Mouse (Mus musculus): ENCODE data around the gene Cnpy2. TPM values are rescaled to one million over a fixed set of nuclear protein-coding genes. Genes with fewer than 3 reads are reported as not detected.
A peak's percentile ranks its signal among the peaks of the same experiment; 100 is the strongest.
"Not testable (repeated sequence)": the region's sequence is repeated elsewhere in the genome, so short reads cannot be mapped to it uniquely, and the experiment has no call there.

The Cnpy2 gene
- polyA plus RNA-seq, 1 experiment from 2014 or later: 288 TPM

DNA sequence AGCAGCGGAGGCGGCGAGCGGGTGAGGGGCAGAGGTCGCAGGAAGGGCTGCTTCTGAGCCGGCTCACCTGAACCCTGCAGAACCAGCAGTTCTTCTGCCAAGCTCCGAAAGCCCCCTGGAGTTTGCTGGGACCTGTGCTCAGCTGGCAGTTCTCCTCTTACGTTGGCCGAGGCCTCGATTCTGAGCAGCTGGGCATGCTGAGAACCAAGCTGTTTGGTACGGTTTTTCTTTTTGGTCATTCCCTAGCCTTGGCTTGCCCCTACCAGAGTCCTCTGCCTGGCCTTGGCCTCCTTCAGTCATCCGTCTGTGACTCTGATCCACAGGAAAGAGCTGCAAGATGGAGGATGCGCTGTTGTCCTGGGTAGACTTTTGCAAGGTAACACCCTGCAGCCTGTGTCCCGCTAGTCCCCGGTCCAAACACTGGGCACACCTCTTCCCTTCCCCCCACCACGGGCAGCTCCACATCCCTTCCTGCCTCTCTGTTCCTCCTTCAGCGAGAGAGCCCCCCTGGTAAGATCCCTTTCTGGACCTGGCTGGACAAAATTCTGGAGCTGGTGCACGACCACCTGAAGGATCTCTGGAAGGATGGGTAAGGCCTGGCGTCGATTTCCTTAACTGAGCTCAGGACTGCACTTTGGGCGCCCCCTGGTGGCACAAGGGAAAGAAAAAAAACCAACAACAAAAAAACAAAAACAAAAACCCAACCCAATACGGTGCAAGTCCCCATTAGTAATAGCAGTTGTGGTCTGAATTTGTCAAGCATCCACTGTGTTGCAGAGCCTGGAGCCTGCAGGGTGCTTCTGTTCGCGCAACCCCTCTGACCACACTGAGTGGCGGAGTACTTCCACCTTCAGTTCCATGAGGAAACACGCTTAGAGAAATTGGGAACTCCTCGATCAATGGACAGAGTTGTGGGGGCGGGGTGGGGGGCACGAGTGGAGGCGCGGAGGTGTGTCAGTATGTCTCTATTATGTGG lies 38.4 kb upstream of the Cnpy2 start:
- Histone ChIP-seq H3K36me3 (replicated peaks; ENCODE audit: control insufficient read depth, insufficient read depth, low read depth, low read length) (no peaks in the 10 kb centered on the region; the same call in 1 of the 2 replicates), H3K9me3 (replicated peaks; ENCODE audit: control insufficient read depth, low read length) (no peaks in the 10 kb centered on the region), H3K4me1 (ENCODE audit: control insufficient read depth, insufficient read depth, low read length) (no peaks in the 10 kb centered on the region), H3K27me3 (ENCODE audit: control insufficient read depth, insufficient read depth, low read length) (no peaks in the 10 kb centered on the region), H3K27ac (replicated peaks; ENCODE audit: low read depth, low read length) (no peak overlapping the region), H3K4me2 (ENCODE audit: low read depth, low read length) (no peak overlapping the region), H3K9ac (replicated peaks; ENCODE audit: low read length) (no peak overlapping the region), H3K4me3 (ENCODE audit: low read depth, low read length) (no peak overlapping the region)
- WGBS: 59% methylated on average over 31 of the region's 31 CpGs
- ATAC-seq (replicated peaks; ENCODE audit: insufficient number of reproducible peaks, low FRiP score, low TSS enrichment, low read depth) (0 out of 2 replicates have a peak, but pooled peaks have one; percentile 3), DNase-seq (ENCODE audit: low spot score) (peak; percentile 83)

DNA sequence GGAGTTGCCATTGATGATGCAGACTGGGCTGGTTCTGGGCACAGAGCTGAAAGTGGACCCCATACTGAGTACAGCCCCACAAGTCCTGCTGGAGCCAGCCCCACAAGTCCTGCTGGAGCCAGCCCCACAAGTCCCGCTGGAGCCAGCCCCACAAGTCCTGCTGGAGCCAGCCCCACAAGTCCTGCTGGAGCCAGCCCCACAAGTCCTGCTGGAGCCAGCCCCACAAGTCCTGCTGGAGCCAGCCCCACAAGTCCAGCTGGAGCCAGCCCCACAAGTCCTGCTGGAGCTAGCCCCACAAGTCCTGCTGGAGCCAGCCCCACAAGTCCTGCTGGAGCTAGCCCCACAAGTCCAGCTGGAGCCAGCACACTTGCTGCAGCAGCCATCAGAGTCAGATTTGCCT lies 31.7 kb upstream of the Cnpy2 start:
- not testable (repeated sequence) for H3K36me3 ChIP-seq (replicated peaks; ENCODE audit: control insufficient read depth, insufficient read depth, low read depth, low read length); H3K4me3 ChIP-seq (ENCODE audit: low read depth, low read length); H3K9me3 ChIP-seq (replicated peaks; ENCODE audit: control insufficient read depth, low read length); H3K4me1 ChIP-seq (ENCODE audit: control insufficient read depth, insufficient read depth, low read length); H3K9ac ChIP-seq (replicated peaks; ENCODE audit: low read length); DNase-seq (ENCODE audit: low spot score); H3K27ac ChIP-seq (replicated peaks; ENCODE audit: low read depth, low read length); H3K4me2 ChIP-seq (ENCODE audit: low read depth, low read length); H3K27me3 ChIP-seq (ENCODE audit: control insufficient read depth, insufficient read depth, low read length); ATAC-seq (replicated peaks; ENCODE audit: insufficient number of reproducible peaks, low FRiP score, low TSS enrichment, low read depth)
- 56% methylated on average over 1 of the region's 1 CpGs for WGBS

DNA sequence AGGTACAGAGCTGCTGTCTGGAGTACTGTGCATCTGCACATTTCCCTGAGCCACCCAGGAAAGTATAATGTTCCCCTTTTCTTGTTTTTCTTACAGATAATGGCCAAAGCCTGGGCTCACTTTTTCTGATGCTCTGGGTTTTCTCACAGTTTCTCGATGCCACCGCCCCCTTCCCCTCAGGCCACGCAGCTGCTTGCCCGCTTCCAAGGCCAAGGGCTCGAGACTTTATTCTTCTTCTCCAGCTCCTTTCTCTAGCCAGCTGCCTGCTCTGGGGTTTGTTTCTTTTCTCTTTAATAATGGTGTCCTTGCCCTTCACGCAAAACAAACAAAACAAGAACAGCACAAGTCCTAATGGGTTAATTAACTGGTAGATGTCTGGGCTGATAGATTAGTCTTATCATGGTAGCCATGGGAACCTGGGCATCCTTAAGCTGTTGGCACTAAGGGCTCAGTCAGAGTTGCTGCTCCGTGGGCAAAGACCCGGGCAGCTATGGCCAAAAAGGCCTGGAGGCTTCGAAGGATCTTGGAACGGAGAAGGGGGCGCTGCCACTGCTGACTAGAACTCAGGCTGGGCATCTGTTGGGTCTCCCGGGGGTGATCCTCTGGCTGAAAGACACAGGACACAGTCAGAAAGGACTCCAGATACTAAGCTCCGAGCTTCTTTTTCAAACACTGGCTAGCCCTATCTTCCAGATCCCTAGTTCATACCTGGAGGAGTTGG lies 25.7 kb upstream of the Cnpy2 start:
- DNase-seq (ENCODE audit: low spot score) (no peak), ATAC-seq (replicated peaks; ENCODE audit: insufficient number of reproducible peaks, low FRiP score, low TSS enrichment, low read depth) (no peak)
- WGBS: 79% methylated on average over 13 of the region's 13 CpGs
- Histone ChIP-seq H3K36me3 (replicated peaks; ENCODE audit: control insufficient read depth, insufficient read depth, low read depth, low read length) (no peaks in the 10 kb centered on the region), H3K27ac (replicated peaks; ENCODE audit: low read depth, low read length) (no peak overlapping the region), H3K4me3 (ENCODE audit: low read depth, low read length) (no peak overlapping the region), H3K4me2 (ENCODE audit: low read depth, low read length) (no peak overlapping the region), H3K9ac (replicated peaks; ENCODE audit: low read length) (no peak overlapping the region), H3K4me1 (ENCODE audit: control insufficient read depth, insufficient read depth, low read length) (no peaks in the 10 kb centered on the region), H3K27me3 (ENCODE audit: control insufficient read depth, insufficient read depth, low read length) (no peaks in the 10 kb centered on the region), H3K9me3 (replicated peaks; ENCODE audit: control insufficient read depth, low read length) (no peaks in the 10 kb centered on the region)

DNA sequence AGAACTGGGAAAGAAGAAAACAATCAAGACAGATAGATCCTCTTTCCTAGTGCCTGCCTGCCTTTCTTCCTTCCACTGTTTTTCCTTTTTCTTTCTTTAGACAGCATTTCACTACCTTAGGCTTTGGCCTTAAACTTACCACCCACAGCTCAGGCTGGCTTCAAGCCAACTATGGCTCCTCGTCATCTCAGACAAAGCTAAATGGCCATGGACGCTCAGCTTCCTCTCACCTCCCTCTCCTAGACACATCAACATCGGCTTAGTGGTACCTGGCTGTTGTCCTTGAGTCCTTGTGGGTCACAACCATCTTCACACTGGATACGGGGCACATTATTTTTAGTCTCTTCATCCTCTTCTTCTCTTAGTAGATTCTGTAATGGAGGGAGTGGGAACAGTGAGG lies 25.0 kb upstream of the Cnpy2 start:
- no peaks in the 10 kb centered on the region; the same call in 1 of the 2 replicates for H3K4me1 ChIP-seq (ENCODE audit: control insufficient read depth, insufficient read depth, low read length)
- no peak overlapping the region for H3K9ac ChIP-seq (replicated peaks; ENCODE audit: low read length)
- H3K27ac ChIP-seq (replicated peaks; ENCODE audit: low read depth, low read length): no peak overlapping the region
- no peaks in the 10 kb centered on the region for H3K36me3 ChIP-seq (replicated peaks; ENCODE audit: control insufficient read depth, insufficient read depth, low read depth, low read length)
- no peak for DNase-seq (ENCODE audit: low spot score)
- WGBS: 88% methylated on average over 4 of the region's 4 CpGs
- no peak overlapping the region for H3K4me2 ChIP-seq (ENCODE audit: low read depth, low read length)
- H3K4me3 ChIP-seq (ENCODE audit: low read depth, low read length): no peak overlapping the region
- H3K9me3 ChIP-seq (replicated peaks; ENCODE audit: control insufficient read depth, low read length): no peaks in the 10 kb centered on the region
- H3K27me3 ChIP-seq (ENCODE audit: control insufficient read depth, insufficient read depth, low read length): no peaks in the 10 kb centered on the region
- no peak for ATAC-seq (replicated peaks; ENCODE audit: insufficient number of reproducible peaks, low FRiP score, low TSS enrichment, low read depth)

DNA sequence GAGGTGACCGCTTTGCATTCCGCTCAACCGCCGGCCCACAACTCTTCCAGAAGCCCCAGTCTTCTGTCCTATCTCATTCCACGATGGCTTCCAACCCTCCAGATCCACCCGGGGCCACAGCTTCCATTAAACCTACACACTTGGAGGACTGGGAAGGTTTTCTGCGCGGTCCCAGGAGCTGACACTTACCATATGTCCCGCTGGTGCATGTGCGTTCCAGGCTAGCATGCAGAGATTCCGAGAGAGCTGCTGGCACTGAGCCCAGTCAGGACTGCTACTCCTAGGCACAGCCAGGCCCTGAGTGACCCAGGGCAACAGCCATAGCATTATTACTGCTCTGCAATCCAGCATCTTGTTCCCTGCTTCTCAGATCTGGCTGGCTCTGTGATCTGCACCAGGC lies 24.6 kb upstream of the Cnpy2 start:
- ATAC-seq (replicated peaks; ENCODE audit: insufficient number of reproducible peaks, low FRiP score, low TSS enrichment, low read depth): no peak

DNA sequence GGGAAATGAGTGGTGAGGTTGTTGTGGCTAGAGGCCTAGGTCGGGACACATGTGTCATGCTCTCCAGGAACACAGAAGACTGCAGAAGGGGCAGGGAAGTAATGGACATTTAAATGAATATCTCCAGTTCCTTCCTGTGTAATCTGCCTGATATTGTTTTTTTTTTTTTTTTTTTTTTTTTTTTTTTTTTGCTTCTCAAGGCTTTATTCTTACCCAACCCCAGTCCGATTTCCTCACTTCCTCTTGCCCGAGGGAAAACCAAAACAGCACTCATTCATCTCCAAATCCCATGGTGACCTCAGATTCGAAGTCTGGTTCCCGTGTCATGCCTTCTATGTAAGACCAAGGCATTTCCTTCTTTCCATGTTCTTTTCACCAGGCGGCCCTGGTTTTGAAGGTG lies 24.0 kb upstream of the Cnpy2 start:
- no peaks in the 10 kb centered on the region for H3K27me3 ChIP-seq (ENCODE audit: control insufficient read depth, insufficient read depth, low read length)
- no peak for ATAC-seq (replicated peaks; ENCODE audit: insufficient number of reproducible peaks, low FRiP score, low TSS enrichment, low read depth)
- no peak overlapping the region for H3K9ac ChIP-seq (replicated peaks; ENCODE audit: low read length)
- no peak overlapping the region for H3K4me2 ChIP-seq (ENCODE audit: low read depth, low read length)
- H3K27ac ChIP-seq (replicated peaks; ENCODE audit: low read depth, low read length): no peak overlapping the region
- H3K36me3 ChIP-seq (replicated peaks; ENCODE audit: control insufficient read depth, insufficient read depth, low read depth, low read length): no peaks in the 10 kb centered on the region
- H3K9me3 ChIP-seq (replicated peaks; ENCODE audit: control insufficient read depth, low read length): no peaks in the 10 kb centered on the region
- H3K4me1 ChIP-seq (ENCODE audit: control insufficient read depth, insufficient read depth, low read length): peaks cover 4% of the 10 kb centered on the region
- no peak overlapping the region for H3K4me3 ChIP-seq (ENCODE audit: low read depth, low read length)
- DNase-seq (ENCODE audit: low spot score): no peak
- 60% methylated on average over 6 of the region's 6 CpGs for WGBS

More for the DNA sequence above, 24.6 kb upstream of the Cnpy2 start:
- H3K36me3 ChIP-seq (replicated peaks; ENCODE audit: control insufficient read depth, insufficient read depth, low read depth, low read length): no peaks in the 10 kb centered on the region
- no peaks in the 10 kb centered on the region for H3K27me3 ChIP-seq (ENCODE audit: control insufficient read depth, insufficient read depth, low read length)
- 86% methylated on average over 11 of the region's 11 CpGs for WGBS
- no peak for DNase-seq (ENCODE audit: low spot score)
- H3K4me3 ChIP-seq (ENCODE audit: low read depth, low read length): no peak overlapping the region
- no peak overlapping the region for H3K4me2 ChIP-seq (ENCODE audit: low read depth, low read length)
- H3K9me3 ChIP-seq (replicated peaks; ENCODE audit: control insufficient read depth, low read length): no peaks in the 10 kb centered on the region
- no peak overlapping the region for H3K27ac ChIP-seq (replicated peaks; ENCODE audit: low read depth, low read length)
- H3K9ac ChIP-seq (replicated peaks; ENCODE audit: low read length): no peak overlapping the region
- H3K4me1 ChIP-seq (ENCODE audit: control insufficient read depth, insufficient read depth, low read length): peaks cover 4% of the 10 kb centered on the region

DNA sequence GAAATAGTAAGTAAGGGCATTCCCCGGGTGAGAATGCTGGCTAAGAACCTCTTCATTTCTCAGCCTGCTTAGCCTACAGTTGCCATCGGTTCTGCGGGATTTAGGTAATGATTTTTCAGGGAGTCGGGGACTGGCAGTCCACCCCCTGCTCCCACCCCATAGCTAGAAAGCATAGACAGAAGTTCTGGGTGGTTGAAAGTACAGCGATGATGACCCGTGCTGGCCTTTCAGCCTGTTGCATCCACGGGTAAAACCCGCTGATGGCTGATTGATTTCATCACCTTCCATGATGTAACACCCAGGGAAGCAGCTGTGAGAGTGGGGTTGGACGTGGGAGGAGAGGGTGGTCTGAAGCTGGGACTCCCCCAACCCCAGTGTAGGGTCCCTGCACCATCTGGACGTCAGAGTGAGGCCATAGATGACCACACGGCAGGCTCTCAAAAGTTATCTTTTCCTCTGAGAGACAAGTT lies 23.5 kb upstream of the Cnpy2 start, which contains the start of gene Il23a:
Gene Il23a (minus strand): TSS at position 51 of the 470 bp plus-strand sequence.
- Histone ChIP-seq H3K36me3 (replicated peaks; ENCODE audit: control insufficient read depth, insufficient read depth, low read depth, low read length) (no peaks in the 10 kb centered on the region), H3K4me3 (ENCODE audit: low read depth, low read length) (no peak within 1 kb of the TSS), H3K9ac (replicated peaks; ENCODE audit: low read length) (no peak within 1 kb of the TSS), H3K4me1 (ENCODE audit: control insufficient read depth, insufficient read depth, low read length) (peaks cover 4% of the 10 kb centered on the region), H3K9me3 (replicated peaks; ENCODE audit: control insufficient read depth, low read length) (no peaks in the 10 kb centered on the region), H3K4me2 (ENCODE audit: low read depth, low read length) (no peak within 1 kb of the TSS), H3K27me3 (ENCODE audit: control insufficient read depth, insufficient read depth, low read length) (no peaks in the 10 kb centered on the region), H3K27ac (replicated peaks; ENCODE audit: low read depth, low read length) (no peak within 1 kb of the TSS)
- no peak for DNase-seq (ENCODE audit: low spot score)
- WGBS: 82% methylated on average over 11 of the region's 11 CpGs
- no peak for ATAC-seq (replicated peaks; ENCODE audit: insufficient number of reproducible peaks, low FRiP score, low TSS enrichment, low read depth)
